Mouse (Mus musculus): ENCODE data around the gene Slc25a26.

DNA sequence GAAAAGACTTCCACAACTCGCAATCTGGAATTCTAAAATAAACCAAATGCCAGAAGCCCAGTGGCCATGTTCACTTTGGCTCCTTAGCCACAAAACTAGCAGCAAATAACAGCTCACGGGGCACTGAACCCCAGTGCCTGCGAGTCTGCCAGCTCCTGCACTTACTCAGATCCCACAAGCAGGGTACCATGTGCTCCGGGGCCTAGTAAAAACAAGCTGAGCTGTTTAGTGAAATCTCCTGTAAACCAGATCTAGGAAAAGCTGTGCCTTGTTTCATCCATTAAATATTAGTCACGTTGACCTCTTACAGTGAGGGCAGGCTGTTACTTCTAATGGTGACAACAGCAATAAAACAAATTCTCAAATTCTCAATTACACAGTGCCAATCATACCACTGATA, 118.5 kb downstream of the Slc25a26 start:
- TF ChIP-seq CTCF (IDR thresholded peaks at IDR 0.05; ENCODE audit: borderline replicate concordance, control insufficient read depth, extremely low read depth, insufficient read depth, low read length, poor library complexity) (no peak), POLR2A (IDR thresholded peaks at IDR 0.05; ENCODE audit: control insufficient read depth, extremely low read depth, insufficient read depth, low read length, poor library complexity) (no peak)

All from thymus, adult 2 months (tissue).